In genomic region chr11:50931451-50931866, GRCm38 (mm10) we compare ENCODE assay signal across 8 mouse cellular contexts. TPM values are rescaled to one million over a fixed set of nuclear protein-coding genes. Genes with fewer than 3 reads are reported as not detected.
A peak's percentile ranks its signal among the peaks of the same experiment; 100 is the strongest.
DNase-seq lines count a peak whose midpoint lies in the region; ATAC-seq lines count a peak whose summit lies in the region.

Gene Zfp354b (minus strand): TSS chr11:50931633.

- peak; percentile 92 for ATAC-seq in intestine, embryonic 14.5 days (replicated peaks; ENCODE audit: low FRiP score, low TSS enrichment, low read depth)
- peak; percentile 56; the same call in 1 of the 2 replicates for ATAC-seq in megakaryocyte, adult 5-6 weeks (ENCODE audit: poor library complexity, severe bottlenecking)

- H3K4me2 ChIP-seq in intestine, embryonic 14.5 days (ENCODE audit: low read length), result peak within 1 kb of the TSS; percentile 98

- H3K27me3 ChIP-seq in intestine, embryonic 14.5 days (replicated peaks; ENCODE audit: control insufficient read depth, insufficient read depth, low read length), result no peaks in the 10 kb centered on the region

- peak; percentile 87 to 95 for DNase-seq in adrenal gland, adult (ENCODE audit: inconsistent age in 2 of 2, low spot score in 1 of 2)
- DNase-seq in embryo, embryonic 10 days (ENCODE audit: low spot score), result peak; percentile 87
- DNase-seq in gastrocnemius, postnatal 25 days, result peak; percentile 81
- peak; percentile 90 for DNase-seq in intestine, embryonic 14.5 days (ENCODE audit: low spot score)
- DNase-seq in left cerebral cortex, adult 9 months (ENCODE audit: low spot score in 2 of 2), result peak; percentile 77 to 90
- DNase-seq in right cerebral cortex, postnatal 10 days (ENCODE audit: low spot score in 2 of 2), result peak; percentile 90 to 95
- peak; percentile 82 for DNase-seq in urinary bladder, postnatal 14 days (ENCODE audit: low spot score)

- under 1% methylated on average over 18 of the region's 18 CpGs for WGBS in intestine, embryonic 14.5 days

- H3K36me3 ChIP-seq in intestine, embryonic 14.5 days (ENCODE audit: control insufficient read depth, insufficient read depth, low read length), result no peaks in the 10 kb centered on the region

- H3K4me3 ChIP-seq in intestine, embryonic 14.5 days (ENCODE audit: low read depth, low read length), result peak within 1 kb of the TSS; percentile 48

- H3K9ac ChIP-seq in intestine, embryonic 14.5 days (ENCODE audit: low read length), result peak within 1 kb of the TSS; percentile 41

- H3K4me1 ChIP-seq in intestine, embryonic 14.5 days (replicated peaks; ENCODE audit: control insufficient read depth, insufficient read depth, low read length), result 0 out of 2 replicates have a peak, but pooled peaks cover 5% of the 10 kb centered on the region

- H3K27ac ChIP-seq in intestine, embryonic 14.5 days (ENCODE audit: low read depth), result no peak within 1 kb of the TSS

- H3K9me3 ChIP-seq in intestine, embryonic 14.5 days (ENCODE audit: control insufficient read depth, low read length), result no peaks in the 10 kb centered on the region

RNA-seq across cellular contexts. Expression of gene Zfp354b, which starts in this region (rescaled TPM):
- total RNA-seq in gastrocnemius, postnatal 25 days (2021), result 1 to 10 TPM; 1.3 to 1.7 TPM
- 0.89 and 1.5 TPM in 2 replicates for polyA plus RNA-seq in intestine, embryonic 14.5 days (2014; fragmentation: Nextera tagmentation; extraction: Ambion mirVana)
- total RNA-seq in megakaryocyte, adult 5-6 weeks (2015), result not detected in 2 replicates
- 0.16 TPM in 1 of 2 replicates, not detected in the other for total RNA-seq in megakaryocyte, adult 5-6 weeks (2017)

Comparison
In these comparisons a context has a peak if more than half of its experiments do, and no peak if none do; other contexts are left out.
1. Peak in ATAC-seq in megakaryocyte, adult 5-6 weeks; RNA of the gene not detected or under 1 TPM.